Mouse (Mus musculus): ENCODE results near the gene Fbxl20. TPM values are rescaled to one million over a fixed set of nuclear protein-coding genes. Genes with fewer than 3 reads are reported as not detected.

The Fbxl20 gene
- polyA plus RNA-seq (2015; fragmentation: Illumina TruSeq; extraction: RNeasy Lipid Tissue Mini Kit (QIAGEN cat#74804); ENCODE audit: low read depth, low replicate concordance): 20.6 TPM

GRCm38 (mm10) chr11:98149786-98150624, at the start of gene Fbxl20:
Gene Fbxl20, minus strand, starts transcription at chr11:98150403.

GRCm38 (mm10) chr11:98192901-98193805, 43.0 kb upstream of the Fbxl20 start, which contains the start of gene Med1:
Gene Med1, minus strand, starts transcription at chr11:98193293.

GRCm38 (mm10) chr11:98052989-98053834, 97.0 kb downstream of the Fbxl20 start, which contains the start of gene Stac2:
Gene Stac2, minus strand, starts transcription at chr11:98053462.

Other genes starting within 250 kb of the Fbxl20 start
- gene Plxdc1, start 164.0 kb downstream of the Fbxl20 start, polyA plus RNA-seq (2015; fragmentation: Illumina TruSeq; extraction: RNeasy Lipid Tissue Mini Kit (QIAGEN cat#74804); ENCODE audit: low read depth, low replicate concordance): 25.0 TPM
- 3.8 TPM for gene Arl5c, start 154.2 kb downstream of the Fbxl20 start, polyA plus RNA-seq (2015; fragmentation: Illumina TruSeq; extraction: RNeasy Lipid Tissue Mini Kit (QIAGEN cat#74804); ENCODE audit: low read depth, low replicate concordance)
- 89.6 TPM for gene Cacnb1, start 127.4 kb downstream of the Fbxl20 start, polyA plus RNA-seq (2015; fragmentation: Illumina TruSeq; extraction: RNeasy Lipid Tissue Mini Kit (QIAGEN cat#74804); ENCODE audit: low read depth, low replicate concordance)
- gene Rpl19, start 123.7 kb downstream of the Fbxl20 start, polyA plus RNA-seq (2015; fragmentation: Illumina TruSeq; extraction: RNeasy Lipid Tissue Mini Kit (QIAGEN cat#74804); ENCODE audit: low read depth, low replicate concordance): 1,548 TPM
- gene Stac2, start 96.9 kb downstream of the Fbxl20 start, polyA plus RNA-seq (2015; fragmentation: Illumina TruSeq; extraction: RNeasy Lipid Tissue Mini Kit (QIAGEN cat#74804); ENCODE audit: low read depth, low replicate concordance): 83.1 TPM
- gene Med1, start 42.9 kb upstream of the Fbxl20 start, polyA plus RNA-seq (2015; fragmentation: Illumina TruSeq; extraction: RNeasy Lipid Tissue Mini Kit (QIAGEN cat#74804); ENCODE audit: low read depth, low replicate concordance): 21.7 TPM
- gene Cdk12, start 52.7 kb upstream of the Fbxl20 start, polyA plus RNA-seq (2015; fragmentation: Illumina TruSeq; extraction: RNeasy Lipid Tissue Mini Kit (QIAGEN cat#74804); ENCODE audit: low read depth, low replicate concordance): 13.0 TPM
- 29.6 TPM for gene Neurod2, start 179.2 kb upstream of the Fbxl20 start, polyA plus RNA-seq (2015; fragmentation: Illumina TruSeq; extraction: RNeasy Lipid Tissue Mini Kit (QIAGEN cat#74804); ENCODE audit: low read depth, low replicate concordance)
- gene Ppp1r1b, start 198.0 kb upstream of the Fbxl20 start, polyA plus RNA-seq (2015; fragmentation: Illumina TruSeq; extraction: RNeasy Lipid Tissue Mini Kit (QIAGEN cat#74804); ENCODE audit: low read depth, low replicate concordance): 466 TPM
- gene Stard3, start 208.0 kb upstream of the Fbxl20 start, polyA plus RNA-seq (2015; fragmentation: Illumina TruSeq; extraction: RNeasy Lipid Tissue Mini Kit (QIAGEN cat#74804); ENCODE audit: low read depth, low replicate concordance): 44.9 TPM
- 8.1 TPM for gene Tcap, start 233.4 kb upstream of the Fbxl20 start, polyA plus RNA-seq (2015; fragmentation: Illumina TruSeq; extraction: RNeasy Lipid Tissue Mini Kit (QIAGEN cat#74804); ENCODE audit: low read depth, low replicate concordance)
- not detected for gene Pnmt, start 236.0 kb upstream of the Fbxl20 start, polyA plus RNA-seq (2015; fragmentation: Illumina TruSeq; extraction: RNeasy Lipid Tissue Mini Kit (QIAGEN cat#74804); ENCODE audit: low read depth, low replicate concordance)

Data from brain, adult 10 weeks (tissue).